Mouse (Mus musculus): ENCODE data around the gene Laptm4a. TPM values are rescaled to one million over a fixed set of nuclear protein-coding genes. Genes with fewer than 3 reads are reported as not detected.

Laptm4a gene
- total RNA-seq (2021), result 100 to 1,000 TPM; 186 to 191 TPM

- DNase-seq, result peak; percentile 98
- intact Hi-C loops (cut with DNase I), result loop anchor here (2.0 kb wide), 1 partner anchor 151 kb away; the partner anchor contains the start of gene Sdc1
Measured at GRCm38 (mm10) chr12:8921394-8922368, at the start of gene Laptm4a. Laptm4a (plus strand) TSS chr12:8921664.

DNA sequence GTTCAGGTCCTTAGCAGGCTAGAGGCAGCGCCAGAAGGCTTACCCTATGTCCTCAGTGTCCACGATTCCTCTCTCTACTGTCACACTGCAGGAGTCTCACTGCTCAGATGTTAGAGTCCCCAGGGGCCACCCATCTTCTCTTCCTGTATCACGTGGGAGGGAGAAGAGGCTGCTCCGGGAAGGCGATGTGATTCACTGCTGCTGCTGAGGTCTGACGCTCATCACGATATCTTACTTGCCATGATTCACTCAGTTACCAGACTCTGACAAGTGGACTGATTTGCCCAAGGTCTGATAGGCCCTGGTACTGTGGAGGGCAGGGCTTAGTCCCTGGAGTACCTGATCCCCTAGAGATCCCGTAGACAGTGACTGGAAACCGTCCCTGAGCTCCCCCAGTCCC, 45.9 kb upstream of the Laptm4a start:
- DNase-seq, result no peak
- intact Hi-C loops (cut with DNase I), result no loop called here

DNA sequence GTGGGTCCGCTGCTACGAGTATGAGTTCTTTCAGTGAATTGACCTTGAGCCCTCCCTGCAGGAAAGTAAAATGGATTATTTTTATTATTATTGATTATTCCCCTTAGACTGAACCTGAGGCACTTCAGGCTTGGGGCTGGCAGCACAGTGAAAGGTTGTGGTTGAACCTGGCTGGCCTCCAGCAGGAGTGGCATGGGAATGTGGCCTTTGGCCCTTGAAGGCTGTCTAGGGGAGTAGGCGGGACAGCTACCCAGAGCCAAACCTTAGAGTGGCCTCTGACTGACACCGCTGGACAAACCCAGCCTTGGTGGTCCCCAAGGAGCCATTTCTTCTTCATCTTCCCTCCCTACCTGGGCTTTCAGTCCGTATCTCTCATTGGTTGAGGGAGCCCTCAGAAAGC, 44.6 kb upstream of the Laptm4a start:
- intact Hi-C loops (cut with DNase I), result no loop called here
- no peak for DNase-seq

GRCm38 (mm10) chr12:8877413-8877812, 44.1 kb upstream of the Laptm4a start:
- DNase-seq, result no peak
- intact Hi-C loops (cut with DNase I), result no loop called here

GRCm38 (mm10) chr12:8878752-8879151, 42.7 kb upstream of the Laptm4a start:
- no peak for DNase-seq
- intact Hi-C loops (cut with DNase I), result no loop called here

GRCm38 (mm10) chr12:8879389-8879788, 42.1 kb upstream of the Laptm4a start:
- no peak for DNase-seq

GRCm38 (mm10) chr12:8881736-8882135, 39.7 kb upstream of the Laptm4a start:
- intact Hi-C loops (cut with DNase I), result no loop called here
- DNase-seq, result no peak

More at GRCm38 (mm10) chr12:8879389-8879788, 42.1 kb upstream of the Laptm4a start:
- intact Hi-C loops (cut with DNase I), result no loop called here

DNA sequence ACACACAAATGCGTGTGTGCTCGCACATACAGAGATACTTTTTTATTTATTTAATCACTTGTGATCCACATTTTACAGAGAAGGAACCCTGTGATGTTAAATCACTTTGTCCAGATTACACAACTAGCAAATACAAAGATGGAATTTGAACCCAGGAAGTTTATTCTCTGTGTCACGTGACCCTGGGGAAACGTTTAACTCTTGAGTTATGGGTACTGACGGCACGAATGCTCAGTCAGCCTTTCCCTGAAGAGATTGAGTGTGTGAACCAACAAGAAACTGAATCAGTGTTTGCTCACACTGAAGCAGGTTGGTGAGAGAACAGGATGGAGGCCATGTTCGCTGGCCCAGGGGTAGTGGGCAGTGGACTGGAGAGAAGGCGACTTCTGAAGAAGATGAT, 39.1 kb upstream of the Laptm4a start:
- intact Hi-C loops (cut with DNase I), result no loop called here
- no peak for DNase-seq

DNA sequence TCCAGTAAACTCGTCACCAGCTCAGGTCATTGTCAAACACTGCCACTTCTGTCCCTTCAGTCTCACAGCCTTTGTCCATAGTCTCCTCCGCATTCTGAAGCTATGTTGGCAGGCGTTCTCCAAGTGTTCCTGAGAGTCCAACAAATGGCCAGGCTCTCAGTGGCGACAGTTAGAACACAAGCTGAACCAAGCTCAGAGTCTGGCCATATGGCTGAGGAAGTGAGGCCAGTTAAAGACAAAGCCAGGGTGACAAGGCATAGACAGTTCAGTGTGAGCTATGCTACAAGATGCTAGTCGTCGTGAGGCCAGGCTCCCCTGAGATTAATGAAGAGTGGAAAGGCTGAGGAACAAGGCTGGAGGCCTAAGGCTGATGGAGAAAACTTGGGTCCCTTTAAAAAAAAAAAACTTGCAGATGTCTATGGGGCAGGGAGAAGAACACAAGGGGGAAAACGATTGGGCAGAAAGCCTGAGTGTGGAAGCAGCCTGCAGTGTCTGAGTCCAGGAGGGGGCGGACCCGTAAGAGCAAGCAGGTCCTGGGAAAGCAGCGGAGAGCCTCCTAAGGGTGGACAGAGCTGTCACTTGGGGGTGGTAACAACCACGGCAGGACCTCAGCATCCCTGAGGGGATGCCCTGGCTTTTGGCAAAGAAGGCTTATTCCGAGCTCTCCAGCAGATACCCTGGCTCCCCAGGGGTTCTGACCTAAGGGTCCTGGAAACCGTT, 36.9 kb upstream of the Laptm4a start:
- intact Hi-C loops (cut with DNase I), result loop anchor here (5.0 kb wide), 1 partner anchor 118 kb away; no protein-coding TSS in a partner anchor
- peak; percentile 18 for DNase-seq

DNA sequence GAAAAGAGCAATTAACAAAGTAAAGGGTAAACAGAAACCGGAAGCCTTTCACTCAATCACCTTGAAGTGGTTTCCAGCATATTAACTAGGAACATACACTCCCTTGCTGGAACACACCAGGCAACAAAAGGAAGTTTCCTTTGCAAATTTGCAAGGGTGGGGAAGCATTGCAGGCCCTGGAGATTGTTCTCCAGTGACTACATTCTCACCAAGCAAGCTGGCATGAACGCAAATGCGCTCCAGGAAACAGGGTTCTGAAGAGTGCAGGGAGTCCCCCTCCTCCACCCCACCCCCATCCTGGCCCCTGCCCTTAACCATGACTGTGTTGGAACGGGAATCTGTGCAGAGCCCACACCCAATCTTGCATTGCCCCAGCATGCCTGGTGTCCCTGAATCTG, 36.3 kb upstream of the Laptm4a start:
- DNase-seq, result no peak

GRCm38 (mm10) chr12:8885950-8886349, 35.5 kb upstream of the Laptm4a start:
- intact Hi-C loops (cut with DNase I), result loop anchor here (5.0 kb wide), 1 partner anchor 116 kb away; no protein-coding TSS in a partner anchor
- DNase-seq, result no peak

More for the DNA sequence above, 36.3 kb upstream of the Laptm4a start:
- intact Hi-C loops (cut with DNase I), result loop anchor here (5.0 kb wide), 1 partner anchor 117 kb away; no protein-coding TSS in a partner anchor

DNA sequence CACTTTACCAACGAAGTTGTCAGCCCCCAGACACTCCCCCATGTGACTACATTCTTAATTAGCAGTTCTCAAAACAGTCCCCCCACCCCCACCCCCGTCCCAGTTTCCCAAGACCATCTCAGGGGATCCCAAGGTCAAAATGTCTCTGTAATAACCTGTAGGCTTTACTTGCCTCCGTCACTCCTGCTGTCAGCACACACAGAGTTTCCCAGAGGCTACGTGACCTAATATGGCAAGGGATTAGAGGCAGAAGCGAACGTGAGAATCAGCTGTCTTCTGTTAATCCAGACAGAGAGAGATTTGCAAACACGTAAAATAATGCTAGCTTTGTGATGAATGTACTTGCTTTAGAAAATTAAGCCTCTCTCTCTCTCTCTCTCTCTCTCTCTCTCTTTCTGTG, 33.0 kb upstream of the Laptm4a start:
- intact Hi-C loops (cut with DNase I), result loop anchor here (5.0 kb wide), 1 partner anchor 114 kb away; no protein-coding TSS in a partner anchor
- no peak for DNase-seq

GRCm38 (mm10) chr12:8889117-8889665, 32.3 kb upstream of the Laptm4a start:
- intact Hi-C loops (cut with DNase I), result loop anchor here (5.0 kb wide), 1 partner anchor 113 kb away; no protein-coding TSS in a partner anchor
- peak; percentile 65 for DNase-seq

DNA sequence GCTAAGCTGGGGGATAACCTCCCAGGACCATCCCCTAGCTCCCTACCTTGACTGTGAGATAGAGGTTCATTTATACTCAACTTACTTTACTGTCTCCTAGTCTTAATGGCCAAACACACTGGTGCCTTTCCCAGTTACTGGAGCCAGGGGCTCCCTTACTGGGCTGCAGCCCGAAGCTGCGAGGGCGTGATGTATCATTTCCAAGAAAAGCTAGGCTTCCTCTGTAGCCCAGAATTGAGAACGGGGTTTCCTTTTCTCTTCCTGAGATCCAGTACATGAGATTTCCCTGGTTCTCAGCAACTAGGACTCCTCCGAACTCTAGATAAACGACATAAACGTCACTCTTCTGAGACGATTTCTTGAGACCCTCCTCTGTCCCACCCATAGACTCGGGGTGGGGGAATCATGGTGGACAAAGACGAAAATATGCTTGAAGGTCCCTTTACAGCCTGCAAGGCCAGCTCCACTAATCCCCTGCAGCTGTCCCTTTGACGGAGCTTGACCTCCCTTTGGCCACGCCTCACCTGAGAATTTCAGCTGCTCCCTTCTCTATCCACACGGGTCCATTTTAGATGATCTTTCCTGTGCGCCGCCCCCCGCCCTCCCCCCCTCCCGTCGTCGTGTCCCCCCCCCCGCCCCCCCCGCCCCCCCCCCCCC, 28.5 kb upstream of the Laptm4a start:
- intact Hi-C loops (cut with DNase I), result no loop called here
- no peak for DNase-seq

- no peak for DNase-seq
- intact Hi-C loops (cut with DNase I), result no loop called here
Measured at GRCm38 (mm10) chr12:8897140-8897539, 24.3 kb upstream of the Laptm4a start.

DNA sequence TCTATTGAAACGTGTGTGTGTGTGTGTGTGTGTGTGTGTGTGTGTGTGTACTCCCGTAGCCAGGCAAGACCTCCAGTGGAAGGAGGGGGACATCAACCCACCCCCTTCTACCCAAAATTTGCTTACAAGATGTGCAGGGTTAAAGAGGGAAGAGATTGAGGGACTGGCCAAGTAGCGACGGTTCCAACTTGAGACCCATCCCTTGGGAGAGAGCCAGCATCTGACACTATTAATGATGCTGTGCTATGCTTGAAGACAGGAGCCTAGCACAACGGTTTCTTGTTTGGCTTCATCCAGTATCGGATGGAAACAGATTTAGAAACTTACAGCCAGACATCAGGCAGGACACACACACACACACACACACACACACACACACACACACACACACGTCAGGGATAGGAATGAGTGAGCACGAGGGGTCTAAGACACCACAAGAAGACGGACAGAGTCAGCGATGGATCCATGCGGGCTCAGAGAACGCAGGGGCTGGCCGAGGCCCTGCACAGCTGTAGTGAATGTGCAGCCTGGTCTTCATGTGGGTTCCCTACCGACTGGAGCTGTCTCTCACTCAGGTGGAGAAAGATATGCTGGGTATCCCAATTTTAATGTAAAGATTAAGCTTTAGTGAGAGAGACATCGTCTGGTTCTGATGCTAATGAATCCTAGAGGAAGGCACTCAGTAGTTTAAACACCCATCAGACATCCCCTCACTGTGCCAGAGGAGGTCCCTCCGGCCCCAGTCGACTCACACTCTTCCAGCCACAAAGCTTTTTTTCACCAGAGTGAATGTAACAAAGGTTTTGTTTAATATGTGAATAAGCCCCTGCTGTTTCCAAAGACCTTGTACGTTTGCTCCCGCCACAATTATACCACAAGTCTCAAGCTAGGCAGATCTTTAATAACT, 22.3 kb upstream of the Laptm4a start:
- DNase-seq, result no peak
- intact Hi-C loops (cut with DNase I), result no loop called here

DNA sequence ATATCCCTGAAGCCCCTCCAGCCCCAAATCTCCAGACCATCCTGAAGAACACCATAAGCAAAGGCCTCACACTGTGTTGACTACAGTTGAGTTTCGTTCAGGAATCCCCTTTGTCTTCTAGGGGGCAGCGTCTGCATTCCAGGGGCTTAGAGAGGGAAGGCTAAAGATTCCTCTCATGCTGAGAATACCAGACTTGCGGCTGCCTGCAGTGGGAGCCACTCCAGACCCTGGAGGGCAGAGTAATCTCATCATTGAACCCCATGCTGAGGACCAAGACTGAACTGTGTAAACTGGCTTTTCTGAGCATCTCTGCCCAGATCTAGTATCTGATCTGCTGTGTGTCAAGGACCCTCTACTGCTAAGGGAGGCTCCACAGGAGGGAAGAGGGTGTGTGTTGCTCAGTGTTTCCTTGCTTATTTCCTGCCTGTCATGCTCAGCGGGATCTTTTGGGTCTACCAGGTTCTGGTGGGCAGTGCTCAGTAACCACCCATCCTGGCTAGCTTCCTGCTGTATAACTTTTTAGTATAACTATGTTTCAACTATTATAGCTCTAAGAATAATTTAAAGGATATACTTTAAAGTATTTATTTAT, 21.3 kb upstream of the Laptm4a start:
- intact Hi-C loops (cut with DNase I), result no loop called here

DNA sequence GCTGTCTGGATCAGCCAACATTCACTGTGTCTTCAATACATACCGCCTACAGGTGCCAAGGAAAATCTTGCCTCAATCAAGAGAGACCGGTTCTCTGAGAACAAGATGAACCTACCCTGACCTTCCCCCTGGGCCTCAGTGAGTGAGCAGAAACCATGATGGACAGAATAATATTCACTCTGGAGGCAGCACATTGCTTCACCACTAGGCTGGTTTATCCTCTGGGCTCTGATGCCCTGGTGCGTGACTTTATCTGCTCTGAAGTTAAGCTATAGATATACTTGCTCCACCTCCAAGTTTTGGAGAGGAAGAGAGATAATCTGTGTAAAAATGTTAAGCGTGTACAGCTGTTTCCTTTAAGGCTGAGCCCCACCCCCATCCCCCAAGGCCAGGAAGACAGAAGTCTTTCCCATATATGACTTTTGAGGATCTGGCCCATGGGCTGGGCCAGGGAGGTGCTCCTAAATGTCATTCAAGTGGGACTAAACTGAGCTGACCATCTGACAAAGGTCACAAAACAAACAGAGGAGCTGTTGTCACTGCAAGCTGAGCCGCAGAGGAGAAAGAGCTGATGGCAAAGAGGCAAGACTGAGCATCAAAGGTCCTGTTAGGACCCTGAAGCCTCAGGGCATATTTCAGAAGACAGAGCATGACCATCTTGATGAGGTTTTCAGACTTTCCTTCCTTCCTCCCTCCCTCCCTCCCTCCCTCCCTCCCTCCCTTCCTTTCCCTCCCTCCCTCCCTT, 20.4 kb upstream of the Laptm4a start:
- intact Hi-C loops (cut with DNase I), result no loop called here
- no peak for DNase-seq

More for the DNA sequence above, 21.3 kb upstream of the Laptm4a start:
- no peak for DNase-seq

Data from left cerebral cortex, postnatal 4 days (tissue).